8 mouse cellular contexts compared by ENCODE assay signal in the genomic region with DNA sequence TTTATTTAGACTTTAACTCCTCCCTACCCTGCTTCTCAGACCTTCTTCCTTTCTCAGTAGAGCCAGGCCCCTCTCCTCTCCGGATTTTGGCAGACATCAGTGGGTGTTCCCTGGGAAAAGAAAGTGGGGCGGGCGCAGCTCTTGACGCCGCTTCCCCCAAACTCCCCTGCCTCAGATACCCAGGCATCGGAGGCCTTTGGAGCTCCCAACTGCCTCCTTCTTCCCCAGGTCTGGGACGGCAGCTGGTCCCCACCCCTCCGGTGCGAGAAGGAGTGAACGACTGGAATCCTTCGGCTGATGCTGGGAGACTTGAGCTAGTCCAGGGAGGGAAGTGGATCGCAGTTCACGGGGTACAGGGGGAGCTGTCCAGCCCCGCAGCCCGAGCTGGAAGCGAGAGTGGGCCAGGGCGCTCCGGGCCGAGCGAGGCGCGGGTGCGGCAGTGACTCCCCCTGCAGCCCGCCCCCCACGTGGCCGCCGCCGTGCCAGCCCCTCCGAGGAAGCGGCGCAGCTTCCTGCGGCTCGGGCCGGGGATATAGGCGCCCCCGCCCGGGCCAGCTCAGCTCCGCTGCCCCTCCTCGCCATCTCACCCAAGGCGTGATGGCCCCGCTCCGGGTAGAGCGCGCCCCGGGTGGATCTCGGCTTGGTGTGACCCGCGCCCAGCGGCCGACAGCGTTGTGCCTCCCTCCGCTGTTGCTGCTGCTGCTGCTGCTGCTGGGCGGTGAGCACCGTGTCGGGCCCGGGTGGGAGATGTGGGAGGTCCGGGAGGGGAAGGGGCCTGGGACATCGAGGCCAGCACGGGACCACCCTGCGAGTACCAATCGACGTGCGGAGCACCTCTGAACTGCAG. TPM values are rescaled to one million over a fixed set of nuclear protein-coding genes. Genes with fewer than 3 reads are reported as not detected.
DNase-seq lines count a peak whose midpoint lies in the region; ATAC-seq lines count a peak whose summit lies in the region.

Ramp2 (plus strand) TSS at position 174 of the 847 bp plus-strand sequence.

- intact Hi-C loops in left cerebral cortex, postnatal 14 days (cut with DNase I): no loop called here

- peaks cover 14% of the 10 kb centered on the region for H3K27me3 ChIP-seq in hindbrain, embryonic 11.5 days (ENCODE audit: control insufficient read depth, insufficient read depth, low read length)
- no peaks in the 10 kb centered on the region for H3K27me3 ChIP-seq in stomach, embryonic 15.5 days (replicated peaks)

- no peak within 1 kb of the TSS for H3K27ac ChIP-seq in hindbrain, embryonic 11.5 days (ENCODE audit: low read depth, low read length)
- peak within 1 kb of the TSS; percentile 91 for H3K27ac ChIP-seq in stomach, embryonic 15.5 days

- ATAC-seq in hindbrain, embryonic 11.5 days (ENCODE audit: low FRiP score): peak; percentile 60
- 0 out of 2 replicates have a peak, but pooled peaks have one; percentile 15 for ATAC-seq in megakaryocyte, adult 5-6 weeks (ENCODE audit: poor library complexity, severe bottlenecking)
- ATAC-seq in stomach, embryonic 15.5 days (ENCODE audit: insufficient read depth, low FRiP score, low read depth): peak; percentile 59; the same call in 1 of the 2 replicates

- H3K4me3 ChIP-seq in hindbrain, embryonic 11.5 days (ENCODE audit: low read depth, low read length): peak within 1 kb of the TSS; percentile 60
- peak within 1 kb of the TSS; percentile 66 for H3K4me3 ChIP-seq in stomach, embryonic 15.5 days (replicated peaks)

- H3K9me3 ChIP-seq in hindbrain, embryonic 11.5 days (ENCODE audit: control insufficient read depth, low read length): no peaks in the 10 kb centered on the region
- no peaks in the 10 kb centered on the region for H3K9me3 ChIP-seq in stomach, embryonic 15.5 days

- WGBS in hindbrain, embryonic 11.5 days: under 1% methylated on average over 52 of the region's 63 CpGs
- WGBS in stomach, embryonic 15.5 days: under 1% methylated on average over 62 of the region's 63 CpGs

- DNase-seq in cerebellum, postnatal 14 days: peak; percentile 24
- DNase-seq in cerebellum, adult 9-11 months: no peak
- DNase-seq in adrenal gland, postnatal 10 days: peak; percentile 76
- DNase-seq in gastrocnemius, adult 18-20 months (ENCODE audit: low spot score): peak; percentile 66
- DNase-seq in hindbrain, embryonic 11.5 days (ENCODE audit: low spot score): peak; percentile 64
- DNase-seq in left cerebral cortex, postnatal 14 days (ENCODE audit: low spot score in 2 of 2): no peak

- no peaks in the 10 kb centered on the region; the same call in none of the 2 replicates for H3K4me1 ChIP-seq in hindbrain, embryonic 11.5 days (replicated peaks; ENCODE audit: control insufficient read depth, insufficient read depth, low read length)
- H3K4me1 ChIP-seq in stomach, embryonic 15.5 days: peaks cover 11% of the 10 kb centered on the region; the same call in 1 of the 2 replicates

- no peaks in the 10 kb centered on the region for H3K36me3 ChIP-seq in hindbrain, embryonic 11.5 days (ENCODE audit: control insufficient read depth, insufficient read depth, low read length)
- no peaks in the 10 kb centered on the region for H3K36me3 ChIP-seq in stomach, embryonic 15.5 days

- H3K4me2 ChIP-seq in hindbrain, embryonic 11.5 days (replicated peaks; ENCODE audit: low read depth, low read length): peak within 1 kb of the TSS; percentile 99
- peak within 1 kb of the TSS; percentile 94 for H3K4me2 ChIP-seq in stomach, embryonic 15.5 days

- H3K9ac ChIP-seq in hindbrain, embryonic 11.5 days (ENCODE audit: low read depth, low read length): peak within 1 kb of the TSS; percentile 69
- H3K9ac ChIP-seq in stomach, embryonic 15.5 days: peak within 1 kb of the TSS; percentile 63

RNA-seq across cellular contexts. Expression of gene Ramp2, which starts in this region (rescaled TPM):
- 100 to 1,000 TPM; 101 to 116 TPM for total RNA-seq in adrenal gland, postnatal 10 days (2021)
- total RNA-seq in gastrocnemius, adult 18-20 months (2021): 10 to 100 TPM; 30.1 to 31.0 TPM
- 63.0 and 71.9 TPM in 2 replicates for polyA plus RNA-seq in hindbrain, embryonic 11.5 days (2014; fragmentation: Nextera tagmentation; extraction: Ambion mirVana)
- total RNA-seq in left cerebral cortex, postnatal 14 days (2021): 10 to 100 TPM; 40.4 to 44.7 TPM
- total RNA-seq in megakaryocyte, adult 5-6 weeks (2015): not detected in 2 replicates
- total RNA-seq in megakaryocyte, adult 5-6 weeks (2017): not detected in 2 replicates
- 111 TPM in 2 replicates for polyA plus RNA-seq in stomach, embryonic 15.5 days (2015; fragmentation: Nextera tagmentation; extraction: Ambion mirVana)

Comparison
In these comparisons a context has a peak if more than half of its experiments do, and no peak if none do; other contexts are left out.
1. RNA of gene Ramp2 (total RNA-seq): 101 to 116 TPM in adrenal gland, postnatal 10 days, 40.4 to 44.7 TPM in left cerebral cortex, postnatal 14 days and 30.1 to 31.0 TPM in gastrocnemius, adult 18-20 months; not detected in megakaryocyte, adult 5-6 weeks; every median in the first group is over 10 times any median in the second.
2. DNase-seq: peak in cerebellum, postnatal 14 days (2 of 2), adrenal gland, postnatal 10 days (single experiment), gastrocnemius, adult 18-20 months (single experiment) and hindbrain, embryonic 11.5 days (single experiment); none in cerebellum, adult 9-11 months (single experiment) and left cerebral cortex, postnatal 14 days (0 of 2).
3. Peak in ATAC-seq in megakaryocyte, adult 5-6 weeks; RNA of the gene not detected or under 1 TPM.
4. Peak in every context shown above with its lines, with median percentiles within 50 percentile points of each other: ATAC-seq.